Mouse (Mus musculus) CD4-positive, CD25-positive, alpha-beta regulatory T cell, adult 2 months (primary cell): ENCODE results near the gene Cyp2b10.

Experiments used
- DNase-seq: peaks from one replicate; pipeline ENCODE4 v3.0.0-alpha.2; 2012; ENCODE audit warnings: low read depth, low spot score

The Cyp2b10 gene

GRCm38 (mm10) chr7:25910046-25910445, 12.6 kb downstream of the Cyp2b10 start:
- DNase-seq, result no peak

GRCm38 (mm10) chr7:25916116-25916515, 18.7 kb downstream of the Cyp2b10 start:
- no peak for DNase-seq

DNA sequence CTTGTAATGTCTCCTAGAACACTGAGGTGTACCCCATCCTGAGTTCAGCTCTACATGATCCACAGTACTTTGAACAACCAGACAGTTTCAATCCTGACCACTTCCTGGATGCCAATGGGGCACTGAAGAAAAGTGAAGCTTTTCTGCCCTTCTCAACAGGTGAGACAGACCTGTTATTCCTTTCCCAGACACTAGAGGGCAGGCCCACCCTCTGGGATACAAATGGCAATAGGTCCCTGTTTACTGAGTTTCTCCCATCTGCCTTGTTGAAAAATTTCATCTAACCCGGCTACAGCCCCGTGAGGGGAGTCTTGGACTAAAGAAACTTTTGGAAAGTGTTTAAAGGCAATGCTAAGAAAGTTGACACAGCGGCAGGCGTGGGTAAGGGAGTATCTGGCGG, 19.9 kb downstream of the Cyp2b10 start:
- peak; percentile 2 for DNase-seq

DNA sequence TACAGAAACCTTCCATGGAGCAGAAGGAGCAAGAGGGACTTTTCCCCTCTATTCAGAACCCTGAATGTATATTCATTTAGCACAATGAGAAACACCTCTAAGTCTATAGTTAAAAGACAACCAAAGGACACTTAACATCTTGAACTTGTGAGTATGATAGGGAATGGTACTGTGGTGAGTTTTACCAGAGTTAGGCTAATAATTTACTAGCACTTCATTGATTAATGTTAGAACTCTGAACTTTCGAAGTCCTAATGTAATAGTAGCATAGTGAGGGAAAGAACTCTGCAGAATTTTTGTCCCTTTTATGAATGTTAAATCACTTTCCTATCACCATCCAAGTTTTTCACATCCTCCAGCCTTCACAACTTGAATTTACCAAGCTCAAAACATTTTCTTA, 22.0 kb downstream of the Cyp2b10 start:
- DNase-seq, result no peak

GRCm38 (mm10) chr7:25945274-25945673, 47.9 kb downstream of the Cyp2b10 start:
- no peak for DNase-seq
